Mouse (Mus musculus): ENCODE measurements around the gene Gm4181. TPM values are rescaled to one million over a fixed set of nuclear protein-coding genes. Genes with fewer than 3 reads are reported as not detected.
"Not testable (repeated sequence)": the region's sequence is repeated elsewhere in the genome, so short reads cannot be mapped to it uniquely, and the experiment has no call there.

Gm4181 gene
- not detected for total RNA-seq (2021)
- long read RNA-seq, experiment 1: 0 reads
- long read RNA-seq, experiment 2: 0 reads

GRCm38 (mm10) chr14:51635566-51635965 lies at the start of gene Gm4181:
TSS of gene Gm4181 (minus strand) at chr14:51635666.
- intact Hi-C loops (cut with DNase I); DNase-seq: not testable (repeated sequence)

GRCm38 (mm10) chr14:51677269-51677668 lies 41.8 kb upstream of the Gm4181 start:
- DNase-seq: no peak
- intact Hi-C loops (cut with DNase I): no loop called here

GRCm38 (mm10) chr14:51632426-51632825 lies 3.0 kb downstream of the Gm4181 start:
- intact Hi-C loops (cut with DNase I): not testable (repeated sequence)
- DNase-seq: peak in 1 of 2 experiments; percentile 25

- intact Hi-C loops (cut with DNase I): no loop called here
- no peak for DNase-seq
Measured at GRCm38 (mm10) chr14:51611210-51611609, 24.3 kb downstream of the Gm4181 start, which contains the start of gene Gm17078. TSS of gene Gm17078 (minus strand) at chr14:51611310.

- intact Hi-C loops (cut with DNase I); DNase-seq: not testable (repeated sequence)
Measured at GRCm38 (mm10) chr14:51592039-51592438, 43.4 kb downstream of the Gm4181 start, which contains the start of gene Gm17174. TSS of gene Gm17174 (minus strand) at chr14:51592139.

Other genes with a start within 250 kb of the Gm4181 start
- not detected for gene Vmn2r88, start 224.8 kb downstream of the Gm4181 start, total RNA-seq (2021)
- not detected for gene Vmn2r89, start 183.8 kb downstream of the Gm4181 start, total RNA-seq (2021)
- not detected for gene Gm5622, start 82.9 kb downstream of the Gm4181 start, total RNA-seq (2021)
- gene Gm17175, start 61.6 kb downstream of the Gm4181 start, total RNA-seq (2021): not detected
- not detected for gene Gm17174, start 43.5 kb downstream of the Gm4181 start, total RNA-seq (2021)
- gene Gm17078, start 24.4 kb downstream of the Gm4181 start, total RNA-seq (2021): not detected
- gene Gm17079, start 59.8 kb upstream of the Gm4181 start, total RNA-seq (2021): not detected
- not detected for gene Gm5800, start 81.5 kb upstream of the Gm4181 start, total RNA-seq (2021)
- gene Ang4, start 137.9 kb upstream of the Gm4181 start, total RNA-seq (2021): not detected
- gene AY358078, start 164.4 kb upstream of the Gm4181 start, total RNA-seq (2021): not detected
- gene Ear6, start 218.0 kb upstream of the Gm4181 start, total RNA-seq (2021): not detected
- gene Mettl17, start 249.2 kb upstream of the Gm4181 start, total RNA-seq (2021): 10 to 100 TPM; 11.7 to 14.4 TPM

Data from gastrocnemius, postnatal 36 days (tissue).